Mouse (Mus musculus): Measurements from ENCODE around the gene Mfng. TPM values are rescaled to one million over a fixed set of nuclear protein-coding genes. Genes with fewer than 3 reads are reported as not detected.

The Mfng gene
- total RNA-seq, 2 experiments from 2014 or later: 10.0 to 13.6 TPM

DNA sequence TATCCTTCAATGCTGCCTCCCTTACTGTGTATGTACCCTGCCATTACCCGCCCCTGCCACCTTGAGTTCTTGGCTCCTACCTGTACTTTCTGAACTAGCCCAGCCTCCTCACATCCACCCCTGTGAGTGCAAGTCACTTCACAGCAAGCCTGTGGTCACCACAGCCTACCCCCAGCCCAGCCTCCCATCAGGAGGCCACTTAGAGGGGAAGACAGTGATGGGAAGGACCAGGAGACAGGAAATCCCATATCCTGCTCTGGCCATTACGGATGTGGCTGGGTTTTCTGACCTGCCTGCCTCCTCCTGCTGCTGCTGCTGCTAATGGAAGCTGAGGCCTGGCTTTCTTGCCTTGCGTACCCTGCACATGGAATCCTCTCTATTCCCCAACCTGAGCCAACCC, 14.8 kb upstream of the Mfng start:
- no peak for ATAC-seq (replicated peaks; ENCODE audit: poor library complexity)

- ATAC-seq (replicated peaks; ENCODE audit: poor library complexity): no peak
Observed at GRCm38 (mm10) chr15:78787287-78787856, 14.1 kb upstream of the Mfng start.

DNA sequence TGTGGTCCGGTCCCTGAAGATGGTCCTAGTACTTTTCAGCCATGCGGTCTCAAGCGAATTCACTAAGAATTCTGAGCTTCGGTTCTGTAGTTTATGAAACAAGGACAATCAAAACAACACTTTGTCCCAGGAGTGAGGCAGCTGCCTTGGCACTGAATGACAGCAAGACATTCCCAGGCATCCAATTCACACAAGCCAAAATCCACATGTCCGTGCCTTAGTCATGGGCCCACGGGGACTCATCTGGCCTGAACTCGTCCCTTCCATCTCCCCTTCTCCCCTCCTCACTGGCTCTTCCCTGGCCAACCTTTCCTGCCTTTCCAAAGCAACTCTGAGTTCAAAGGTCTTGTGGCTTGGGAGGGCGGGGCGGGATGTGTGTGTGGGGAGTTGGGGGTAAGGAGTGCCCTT, 13.1 kb upstream of the Mfng start:
- ATAC-seq (replicated peaks; ENCODE audit: poor library complexity): no peak

DNA sequence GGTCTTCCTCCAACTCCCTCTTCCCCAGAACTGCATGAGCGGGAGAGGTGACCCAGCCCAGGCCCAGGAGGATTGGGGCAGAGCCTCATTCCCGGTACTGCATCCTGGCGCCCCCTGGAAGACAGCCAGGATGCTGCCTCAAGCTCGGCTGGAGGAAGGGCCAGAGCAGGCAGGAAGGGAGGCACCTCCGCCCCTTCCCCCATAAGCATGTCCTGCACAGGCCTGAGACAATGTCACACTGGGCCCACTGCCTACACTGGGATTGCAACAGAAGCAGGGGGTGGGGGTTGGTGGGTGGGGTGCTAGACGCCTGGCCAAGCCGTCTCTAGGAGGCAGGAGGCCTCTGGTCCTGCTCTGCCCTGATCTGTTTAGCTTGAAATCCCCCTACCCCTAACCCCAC, 12.7 kb upstream of the Mfng start:
- no peak for ATAC-seq (replicated peaks; ENCODE audit: poor library complexity)

DNA sequence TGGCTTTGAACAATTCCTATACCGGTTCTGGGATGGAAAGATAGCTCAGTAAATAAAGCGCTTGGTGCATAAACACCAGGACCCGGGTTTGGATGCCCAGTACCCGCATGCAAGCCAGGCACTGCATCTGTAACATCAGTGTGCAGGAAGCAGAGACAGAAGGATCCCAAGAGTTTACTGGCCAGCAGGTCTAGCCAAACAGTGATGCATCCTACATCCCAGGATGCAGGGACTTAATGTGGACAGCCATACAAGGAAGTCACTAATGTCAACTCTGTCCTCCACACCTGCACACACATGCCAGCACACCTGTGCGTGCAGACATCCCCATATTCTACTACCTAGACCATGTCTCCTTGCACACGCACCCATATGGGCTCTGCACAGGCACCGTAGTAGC, 12.0 kb upstream of the Mfng start:
- no peak for ATAC-seq (replicated peaks; ENCODE audit: poor library complexity)

GRCm38 (mm10) chr15:78784520-78784919, 11.2 kb upstream of the Mfng start:
- no peak for ATAC-seq (replicated peaks; ENCODE audit: poor library complexity)

DNA sequence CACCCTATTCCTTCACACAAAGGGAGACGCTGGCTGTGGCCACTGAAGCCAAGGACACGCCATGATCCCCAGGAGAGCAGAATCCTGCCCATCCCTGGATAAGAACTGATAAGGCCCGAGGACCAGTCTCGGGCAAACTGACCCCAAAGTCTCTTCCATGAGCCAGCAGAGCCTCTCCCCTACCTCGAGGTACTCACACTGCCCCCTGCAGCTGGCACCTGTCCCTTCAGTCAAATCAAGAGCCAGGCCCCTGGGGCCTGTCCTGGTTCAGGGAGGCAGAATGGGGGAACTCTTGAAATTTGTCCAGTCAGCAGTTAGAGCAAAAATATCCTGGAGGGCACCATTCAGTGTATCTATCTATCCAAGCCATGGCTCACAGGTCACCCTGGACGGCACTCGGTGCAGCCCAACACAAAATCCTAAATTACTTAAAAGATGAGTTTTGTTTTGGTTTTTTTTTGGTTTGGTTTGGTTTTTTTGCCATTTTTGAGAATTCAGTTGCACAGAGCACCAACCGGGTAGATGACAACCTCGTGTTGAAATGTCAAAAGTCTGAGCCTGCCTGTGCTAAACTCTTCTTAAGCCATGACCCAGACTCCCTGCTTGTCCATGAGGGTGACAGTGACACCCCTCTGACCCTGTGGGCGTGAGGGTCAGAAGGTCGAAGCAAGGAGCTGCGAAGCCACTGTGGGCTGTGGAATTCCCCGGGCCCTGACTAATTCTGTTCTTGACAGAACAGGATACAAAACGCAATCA, 9.3 kb upstream of the Mfng start:
- ATAC-seq (replicated peaks; ENCODE audit: poor library complexity): no peak

DNA sequence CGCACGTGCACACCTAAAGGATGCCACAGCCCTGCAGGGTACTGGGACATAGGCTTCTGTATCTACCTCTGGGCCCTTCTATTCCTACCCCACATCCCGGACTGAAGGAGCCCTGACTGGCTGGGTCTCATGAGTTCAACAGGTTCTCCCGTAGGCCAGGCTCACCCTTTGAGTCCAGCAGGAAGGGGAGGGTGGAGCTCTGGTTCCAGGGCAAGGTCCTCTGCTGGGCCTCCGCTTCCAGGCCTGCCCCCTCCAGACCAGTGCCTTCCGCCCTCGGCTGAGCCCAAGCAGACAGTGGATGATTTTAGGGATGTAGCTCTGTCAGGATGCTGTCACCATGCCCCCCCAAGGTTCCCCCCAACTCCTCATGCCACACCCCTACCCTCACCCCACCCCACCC, 7.6 kb upstream of the Mfng start:
- ATAC-seq (replicated peaks; ENCODE audit: poor library complexity): no peak

- ATAC-seq (replicated peaks; ENCODE audit: poor library complexity): no peak
Observed at GRCm38 (mm10) chr15:78780359-78780758, 7.1 kb upstream of the Mfng start.

DNA sequence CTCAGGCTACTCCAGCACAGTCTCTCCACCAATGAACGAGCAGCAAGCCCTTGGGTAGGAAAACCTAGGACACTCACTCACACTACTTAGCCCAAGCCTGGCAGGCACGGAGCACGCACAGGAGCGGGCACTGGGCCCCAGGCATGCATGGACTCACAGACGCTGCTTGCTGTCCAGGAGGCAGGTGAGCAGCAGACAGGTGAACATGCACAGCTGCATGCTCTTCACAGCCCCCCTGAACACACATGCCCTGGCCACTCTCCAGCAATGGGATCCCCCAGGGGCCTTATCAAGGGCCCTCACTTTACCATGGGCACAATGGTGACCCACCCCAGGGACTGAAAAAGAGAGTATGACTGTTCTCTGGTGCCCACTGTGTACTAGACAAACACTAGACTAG, 6.4 kb upstream of the Mfng start:
- ATAC-seq (replicated peaks; ENCODE audit: poor library complexity): no peak

GRCm38 (mm10) chr15:78779253-78779652, 6.0 kb upstream of the Mfng start:
- peak; percentile 54; the same call in 1 of the 2 replicates for ATAC-seq (replicated peaks; ENCODE audit: poor library complexity)

GRCm38 (mm10) chr15:78778077-78778870, 5.0 kb upstream of the Mfng start:
- ATAC-seq (replicated peaks; ENCODE audit: poor library complexity): peak; percentile 83

GRCm38 (mm10) chr15:78772856-78773255, 419 bp downstream of the Mfng start:
- ATAC-seq (replicated peaks; ENCODE audit: poor library complexity): no peak

GRCm38 (mm10) chr15:78772368-78772763, 909 bp downstream of the Mfng start:
- ATAC-seq (replicated peaks; ENCODE audit: poor library complexity): peak; percentile 58

GRCm38 (mm10) chr15:78771531-78772367, 1.5 kb downstream of the Mfng start:
- ATAC-seq (replicated peaks; ENCODE audit: poor library complexity): peak; percentile 35

GRCm38 (mm10) chr15:78770983-78771355, 2.3 kb downstream of the Mfng start:
- no peak for ATAC-seq (replicated peaks; ENCODE audit: poor library complexity)

- no peak for ATAC-seq (replicated peaks; ENCODE audit: poor library complexity)
Observed at GRCm38 (mm10) chr15:78770234-78770982, 2.9 kb downstream of the Mfng start.

- ATAC-seq (replicated peaks; ENCODE audit: poor library complexity): no peak
Observed at GRCm38 (mm10) chr15:78769064-78769463, 4.2 kb downstream of the Mfng start.

DNA sequence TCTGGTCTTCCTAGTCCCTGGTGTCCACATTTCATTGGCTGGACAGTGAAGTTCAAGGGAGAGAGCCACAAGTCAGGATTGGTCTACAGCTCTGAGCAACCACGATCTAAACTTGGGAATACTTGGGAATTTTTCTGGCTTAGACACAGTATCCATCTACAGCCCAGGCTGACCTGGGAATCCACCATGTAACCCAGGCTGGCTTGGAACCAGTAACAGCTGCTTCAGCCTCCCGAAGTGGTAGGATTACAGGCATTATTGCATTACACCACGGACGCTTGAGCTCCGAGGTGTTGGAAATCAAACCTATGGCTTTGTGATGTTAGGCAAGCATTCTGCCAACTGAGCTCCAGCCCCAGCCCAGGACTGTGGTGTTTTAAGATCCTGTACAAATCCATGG, 9.6 kb downstream of the Mfng start:
- ATAC-seq (replicated peaks; ENCODE audit: poor library complexity): no peak

DNA sequence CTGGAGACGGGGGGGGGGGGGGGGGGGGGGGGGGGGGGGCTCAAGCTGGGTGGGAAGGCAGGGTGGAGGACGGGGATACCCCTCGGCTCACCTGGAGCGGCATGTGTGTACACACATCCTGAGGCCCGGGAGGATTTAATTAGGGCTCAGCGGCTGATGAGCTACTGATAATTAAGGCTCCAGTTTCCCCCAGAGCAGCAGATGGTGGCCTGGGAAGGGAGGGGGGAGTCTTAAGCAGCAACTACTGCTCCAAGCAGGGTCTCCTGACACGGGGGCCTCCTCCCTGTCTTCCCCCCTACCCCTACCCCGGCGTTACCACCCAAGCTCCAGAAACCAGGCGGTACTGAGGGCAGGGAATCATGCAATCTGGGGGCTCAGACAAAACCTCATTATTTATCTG, 10.1 kb downstream of the Mfng start:
- no peak for ATAC-seq (replicated peaks; ENCODE audit: poor library complexity)

All from megakaryocyte progenitor cell, adult 5-6 weeks (primary cell).